Mouse (Mus musculus): ENCODE measurements around the gene Tnrc6c. TPM values are rescaled to one million over a fixed set of nuclear protein-coding genes. Genes with fewer than 3 reads are reported as not detected.

Tnrc6c gene
- polyA plus RNA-seq, 1 experiment from 2014 or later, result 4.7 TPM

- Histone ChIP-seq H3K4me2 (no peak overlapping the region), H3K9me3 (replicated peaks) (no peaks in the 10 kb centered on the region), H3K27me3 (replicated peaks) (no peaks in the 10 kb centered on the region), H3K4me3 (no peak overlapping the region), H3K9ac (no peak overlapping the region), H3K36me3 (peaks cover 3% of the 10 kb centered on the region; the same call in 1 of the 2 replicates), H3K27ac (no peak overlapping the region), H3K4me1 (peaks cover 9% of the 10 kb centered on the region; the same call in 1 of the 2 replicates)
- 37% methylated on average over 2 of the region's 2 CpGs for WGBS (ENCODE audit: insufficient replicate concordance)
- ATAC-seq, result no peak
These were observed 24.7 kb downstream of the Tnrc6c start for GRCm38 (mm10) chr11:117678740-117679139.

GRCm38 (mm10) chr11:117684640-117685039 lies 30.6 kb downstream of the Tnrc6c start:
- no peaks in the 10 kb centered on the region for H3K9me3 ChIP-seq (replicated peaks)
- H3K4me3 ChIP-seq, result no peak overlapping the region
- H3K9ac ChIP-seq, result no peak overlapping the region
- H3K27ac ChIP-seq, result no peak overlapping the region
- ATAC-seq, result no peak
- H3K4me2 ChIP-seq, result no peak overlapping the region
- WGBS (ENCODE audit: insufficient replicate concordance), result 64% methylated on average over 5 of the region's 5 CpGs
- H3K27me3 ChIP-seq (replicated peaks), result no peaks in the 10 kb centered on the region
- H3K36me3 ChIP-seq, result no peaks in the 10 kb centered on the region
- H3K4me1 ChIP-seq, result peaks cover 33% of the 10 kb centered on the region

- Histone ChIP-seq H3K4me3 (no peak overlapping the region), H3K4me1 (peaks cover 33% of the 10 kb centered on the region), H3K27ac (no peak overlapping the region), H3K27me3 (replicated peaks) (no peaks in the 10 kb centered on the region), H3K4me2 (no peak overlapping the region), H3K36me3 (no peaks in the 10 kb centered on the region), H3K9ac (no peak overlapping the region), H3K9me3 (replicated peaks) (no peaks in the 10 kb centered on the region)
- peak; percentile 57; the same call in 1 of the 2 replicates for ATAC-seq
- WGBS (ENCODE audit: insufficient replicate concordance), result 55% methylated on average over 3 of the region's 3 CpGs
These were observed 31.4 kb downstream of the Tnrc6c start for GRCm38 (mm10) chr11:117685461-117685860.

GRCm38 (mm10) chr11:117686021-117686420 lies 31.9 kb downstream of the Tnrc6c start:
- 58% methylated on average over 8 of the region's 8 CpGs for WGBS (ENCODE audit: insufficient replicate concordance)
- Histone ChIP-seq H3K36me3 (no peaks in the 10 kb centered on the region), H3K27ac (no peak overlapping the region), H3K9ac (no peak overlapping the region), H3K4me1 (peaks cover 33% of the 10 kb centered on the region), H3K9me3 (replicated peaks) (no peaks in the 10 kb centered on the region), H3K4me3 (no peak overlapping the region), H3K27me3 (replicated peaks) (no peaks in the 10 kb centered on the region), H3K4me2 (no peak overlapping the region)
- no peak for ATAC-seq

- no peak for ATAC-seq
- H3K27ac ChIP-seq, result no peak overlapping the region
- no peaks in the 10 kb centered on the region for H3K36me3 ChIP-seq
- H3K4me1 ChIP-seq, result peaks cover 43% of the 10 kb centered on the region
- no peaks in the 10 kb centered on the region for H3K27me3 ChIP-seq (replicated peaks)
- no peak overlapping the region for H3K4me2 ChIP-seq
- WGBS (ENCODE audit: insufficient replicate concordance), result 64% methylated on average over 2 of the region's 2 CpGs
- no peak overlapping the region for H3K4me3 ChIP-seq
- no peak overlapping the region for H3K9ac ChIP-seq
- no peaks in the 10 kb centered on the region for H3K9me3 ChIP-seq (replicated peaks)
These were observed 34.5 kb downstream of the Tnrc6c start for GRCm38 (mm10) chr11:117688603-117689002.

- Histone ChIP-seq H3K27ac (no peak overlapping the region), H3K9ac (no peak overlapping the region), H3K36me3 (no peaks in the 10 kb centered on the region), H3K4me3 (no peak overlapping the region), H3K4me2 (no peak overlapping the region), H3K27me3 (replicated peaks) (no peaks in the 10 kb centered on the region), H3K4me1 (peaks cover 35% of the 10 kb centered on the region), H3K9me3 (replicated peaks) (no peaks in the 10 kb centered on the region)
- no peak for ATAC-seq
These were observed 37.2 kb downstream of the Tnrc6c start for GRCm38 (mm10) chr11:117691311-117691710.

- Histone ChIP-seq H3K36me3 (no peaks in the 10 kb centered on the region), H3K4me2 (no peak overlapping the region), H3K4me3 (no peak overlapping the region), H3K4me1 (peaks cover 33% of the 10 kb centered on the region), H3K27ac (no peak overlapping the region), H3K9me3 (replicated peaks) (no peaks in the 10 kb centered on the region), H3K27me3 (replicated peaks) (no peaks in the 10 kb centered on the region), H3K9ac (no peak overlapping the region)
- 64% methylated on average over 5 of the region's 5 CpGs for WGBS (ENCODE audit: insufficient replicate concordance)
- no peak for ATAC-seq
These were observed 40.0 kb downstream of the Tnrc6c start for GRCm38 (mm10) chr11:117694050-117694449.

GRCm38 (mm10) chr11:117696585-117696984 lies 42.5 kb downstream of the Tnrc6c start:
- Histone ChIP-seq H3K9ac (no peak overlapping the region), H3K9me3 (replicated peaks) (no peaks in the 10 kb centered on the region), H3K4me2 (no peak overlapping the region), H3K27me3 (replicated peaks) (no peaks in the 10 kb centered on the region), H3K36me3 (no peaks in the 10 kb centered on the region), H3K27ac (peak overlapping the region; percentile 38), H3K4me1 (peaks cover 28% of the 10 kb centered on the region), H3K4me3 (no peak overlapping the region)
- no peak for ATAC-seq
- WGBS (ENCODE audit: insufficient replicate concordance), result 51% methylated on average over 6 of the region's 6 CpGs

GRCm38 (mm10) chr11:117700871-117701270 lies 46.8 kb downstream of the Tnrc6c start:
- H3K9me3 ChIP-seq (replicated peaks), result no peaks in the 10 kb centered on the region
- no peak overlapping the region for H3K4me2 ChIP-seq
- H3K27ac ChIP-seq, result no peak overlapping the region
- H3K36me3 ChIP-seq, result peaks cover 21% of the 10 kb centered on the region
- H3K4me1 ChIP-seq, result peaks cover 14% of the 10 kb centered on the region
- H3K9ac ChIP-seq, result no peak overlapping the region
- WGBS (ENCODE audit: insufficient replicate concordance), result 84% methylated on average over 4 of the region's 4 CpGs
- no peaks in the 10 kb centered on the region for H3K27me3 ChIP-seq (replicated peaks)
- H3K4me3 ChIP-seq, result no peak overlapping the region
- no peak for ATAC-seq

- no peak overlapping the region for H3K4me3 ChIP-seq
- H3K4me1 ChIP-seq, result 0 out of 2 replicates have a peak, but pooled peaks cover 3% of the 10 kb centered on the region
- WGBS (ENCODE audit: insufficient replicate concordance), result 90% methylated on average over 2 of the region's 2 CpGs
- no peak overlapping the region for H3K27ac ChIP-seq
- ATAC-seq, result no peak
- peaks cover 21% of the 10 kb centered on the region for H3K36me3 ChIP-seq
- H3K4me2 ChIP-seq, result no peak overlapping the region
- no peaks in the 10 kb centered on the region for H3K9me3 ChIP-seq (replicated peaks)
- H3K9ac ChIP-seq, result no peak overlapping the region
- no peaks in the 10 kb centered on the region for H3K27me3 ChIP-seq (replicated peaks)
These were observed 52.2 kb downstream of the Tnrc6c start for GRCm38 (mm10) chr11:117706267-117706666.

GRCm38 (mm10) chr11:117707238-117707637 lies 53.1 kb downstream of the Tnrc6c start:
- H3K4me1 ChIP-seq, result 0 out of 2 replicates have a peak, but pooled peaks cover 3% of the 10 kb centered on the region

GRCm38 (mm10) chr11:117709308-117709707 lies 55.2 kb downstream of the Tnrc6c start:
- 50% methylated on average over 4 of the region's 4 CpGs for WGBS (ENCODE audit: insufficient replicate concordance)
- Histone ChIP-seq H3K36me3 (peaks cover 19% of the 10 kb centered on the region), H3K4me2 (no peak overlapping the region), H3K27me3 (replicated peaks) (no peaks in the 10 kb centered on the region), H3K27ac (no peak overlapping the region), H3K9ac (no peak overlapping the region), H3K4me3 (no peak overlapping the region), H3K4me1 (0 out of 2 replicates have a peak, but pooled peaks cover 3% of the 10 kb centered on the region), H3K9me3 (replicated peaks) (no peaks in the 10 kb centered on the region)
- no peak for ATAC-seq

More at GRCm38 (mm10) chr11:117707238-117707637, 53.1 kb downstream of the Tnrc6c start:
- Histone ChIP-seq H3K36me3 (peaks cover 21% of the 10 kb centered on the region), H3K9me3 (replicated peaks) (no peaks in the 10 kb centered on the region), H3K9ac (no peak overlapping the region), H3K4me2 (no peak overlapping the region), H3K27ac (no peak overlapping the region), H3K27me3 (replicated peaks) (no peaks in the 10 kb centered on the region), H3K4me3 (no peak overlapping the region)
- 61% methylated on average over 2 of the region's 2 CpGs for WGBS (ENCODE audit: insufficient replicate concordance)
- ATAC-seq, result no peak

- H3K9me3 ChIP-seq (replicated peaks), result no peaks in the 10 kb centered on the region
- no peaks in the 10 kb centered on the region for H3K27me3 ChIP-seq (replicated peaks)
- no peak overlapping the region for H3K4me2 ChIP-seq
- H3K36me3 ChIP-seq, result peaks cover 28% of the 10 kb centered on the region
- ATAC-seq, result no peak
- WGBS (ENCODE audit: insufficient replicate concordance), result 82% methylated on average over 2 of the region's 2 CpGs
- no peak overlapping the region for H3K9ac ChIP-seq
- no peak overlapping the region for H3K27ac ChIP-seq
- H3K4me3 ChIP-seq, result no peak overlapping the region
- 0 out of 2 replicates have a peak, but pooled peaks cover 3% of the 10 kb centered on the region for H3K4me1 ChIP-seq
These were observed 56.8 kb downstream of the Tnrc6c start for GRCm38 (mm10) chr11:117710815-117711294.

Data from liver, embryonic 12.5 days (tissue).